Mouse (Mus musculus) hindbrain, embryonic 16.5 days (tissue): ENCODE results near the gene Gm26558. TPM values are rescaled to one million over a fixed set of nuclear protein-coding genes. Genes with fewer than 3 reads are reported as not detected.

Experiments
- ATAC-seq: fragments of 200-750 bp; cut with Nextera tagmentation; 2 replicates; pipeline ENCODE4 v1.8.0; 2017; ENCODE audit warnings: moderate TSS enrichment, moderate library complexity
- H3K27ac ChIP-seq: fragments of 300-500 bp; sonication (generic); 2 replicates; pipeline ENCODE4 v1.5.1; 2014; ENCODE audit warnings: low read depth, mild to moderate bottlenecking, control low read depth, low read length, moderate library complexity
- H3K27me3 ChIP-seq: fragments of 300-500 bp; sonication (generic); replicated peaks from 2 replicates; pipeline ENCODE4 v1.6.1; 2014; ENCODE audit warnings: low read length; ENCODE audit not compliant: control insufficient read depth, insufficient read depth
- H3K36me3 ChIP-seq: fragments of 300-500 bp; sonication (generic); 2 replicates; pipeline ENCODE4 v1.6.1; 2014; ENCODE audit warnings: mild to moderate bottlenecking, low read length, moderate library complexity, mixed read lengths; ENCODE audit not compliant: control insufficient read depth, insufficient read depth
- H3K4me1 ChIP-seq: fragments of 300-500 bp; sonication (generic); 2 replicates; pipeline ENCODE4 v1.6.1; 2014; ENCODE audit warnings: low read depth, low read length; ENCODE audit not compliant: control insufficient read depth, insufficient read depth
- H3K4me2 ChIP-seq: fragments of 300-500 bp; sonication (generic); 2 replicates; pipeline ENCODE4 v1.6.1; 2014; ENCODE audit warnings: mild to moderate bottlenecking, low read length, control low read depth, moderate library complexity
- H3K4me3 ChIP-seq: fragments of 300-500 bp; sonication (generic); 2 replicates; pipeline ENCODE4 v1.5.1; 2014; ENCODE audit warnings: mild to moderate bottlenecking, low read length, control low read depth, moderate library complexity
- H3K9ac ChIP-seq: fragments of 300-500 bp; sonication (generic); 2 replicates; pipeline ENCODE4 v1.6.1; 2014; ENCODE audit warnings: low read depth, mild to moderate bottlenecking, control low read depth, low read length, moderate library complexity
- H3K9me3 ChIP-seq: fragments of 300-500 bp; sonication (generic); 2 replicates; pipeline ENCODE4 v1.6.1; 2014; ENCODE audit warnings: mild to moderate bottlenecking, low read length, moderate library complexity; ENCODE audit not compliant: control insufficient read depth
- WGBS: fragments of 180-500 bp; shearing (Covaris S2); extraction: QIAGEN DNeasy Blood & Tissue Kit; methylation state at CpG from one replicate; pipeline ENCODE4 v1.1.7; 2014; 5-methylcytosine and 5-hydroxymethylcytosine counted together
- polyA plus RNA-seq: library from polyadenylated mRNA; unstranded; fragments of >200 nt; fragmentation: Nextera tagmentation; extraction: Ambion mirVana; gene quantifications from 2 replicates; pipeline ENCODE4 v1.2.1, GENCODE M21; 2015

Gene Gm26558
- polyA plus RNA-seq, 1 experiment from 2014 or later: 3.3 TPM

- Histone ChIP-seq H3K4me1 (no peaks in the 10 kb centered on the region; the same call in none of the 2 replicates), H3K27me3 (no peaks in the 10 kb centered on the region), H3K4me2 (no peak overlapping the region), H3K4me3 (no peak overlapping the region), H3K9me3 (no peaks in the 10 kb centered on the region), H3K27ac (no peak overlapping the region), H3K36me3 (no peaks in the 10 kb centered on the region), H3K9ac (no peak overlapping the region)
- ATAC-seq: no peak
- 75% methylated on average over 7 of the region's 7 CpGs for whole genome bisulfite sequencing
Observed at GRCm38 (mm10) chr2:70657083-70657482, 4.8 kb downstream of the Gm26558 start.

- no peaks in the 10 kb centered on the region for H3K27me3 ChIP-seq
- no peaks in the 10 kb centered on the region for H3K36me3 ChIP-seq
- H3K4me2 ChIP-seq: no peak overlapping the region
- no peaks in the 10 kb centered on the region for H3K4me1 ChIP-seq
- no peak for ATAC-seq
- WGBS: 72% methylated on average over 6 of the region's 6 CpGs
- no peak overlapping the region for H3K4me3 ChIP-seq
- H3K27ac ChIP-seq: no peak overlapping the region
- H3K9ac ChIP-seq: no peak overlapping the region
- H3K9me3 ChIP-seq: no peaks in the 10 kb centered on the region
Observed at GRCm38 (mm10) chr2:70651820-70652219, 10.1 kb downstream of the Gm26558 start.

- H3K9me3 ChIP-seq: no peaks in the 10 kb centered on the region
- no peak for ATAC-seq
- H3K4me2 ChIP-seq: no peak overlapping the region
- H3K4me1 ChIP-seq: no peaks in the 10 kb centered on the region
- no peaks in the 10 kb centered on the region for H3K36me3 ChIP-seq
- H3K9ac ChIP-seq: no peak overlapping the region
- H3K27ac ChIP-seq: no peak overlapping the region
- 91% methylated on average over 4 of the region's 4 CpGs for WGBS
- H3K27me3 ChIP-seq: no peaks in the 10 kb centered on the region
- no peak overlapping the region for H3K4me3 ChIP-seq
Observed at GRCm38 (mm10) chr2:70649471-70649870, 12.4 kb downstream of the Gm26558 start.

GRCm38 (mm10) chr2:70648271-70648670 is 13.6 kb downstream of the Gm26558 start:
- no peaks in the 10 kb centered on the region for H3K9me3 ChIP-seq
- H3K27me3 ChIP-seq: no peaks in the 10 kb centered on the region
- no peak overlapping the region for H3K4me2 ChIP-seq
- H3K36me3 ChIP-seq: no peaks in the 10 kb centered on the region
- H3K9ac ChIP-seq: no peak overlapping the region
- ATAC-seq: no peak
- peaks cover under 1% of the 10 kb centered on the region for H3K4me1 ChIP-seq
- no peak overlapping the region for H3K4me3 ChIP-seq
- WGBS: 87% methylated on average over 5 of the region's 5 CpGs
- H3K27ac ChIP-seq: no peak overlapping the region

GRCm38 (mm10) chr2:70647681-70648080 is 14.2 kb downstream of the Gm26558 start:
- 39% methylated on average over 4 of the region's 4 CpGs for WGBS
- H3K9ac ChIP-seq: no peak overlapping the region
- ATAC-seq: no peak
- H3K4me3 ChIP-seq: no peak overlapping the region
- peaks cover 7% of the 10 kb centered on the region for H3K4me1 ChIP-seq
- no peaks in the 10 kb centered on the region for H3K36me3 ChIP-seq
- no peaks in the 10 kb centered on the region for H3K9me3 ChIP-seq
- H3K4me2 ChIP-seq: no peak overlapping the region
- no peak overlapping the region for H3K27ac ChIP-seq
- H3K27me3 ChIP-seq: no peaks in the 10 kb centered on the region

GRCm38 (mm10) chr2:70645266-70645780 is 16.6 kb downstream of the Gm26558 start:
- H3K4me1 ChIP-seq: peaks cover 9% of the 10 kb centered on the region
- H3K9me3 ChIP-seq: no peaks in the 10 kb centered on the region
- H3K27me3 ChIP-seq: no peaks in the 10 kb centered on the region
- H3K4me3 ChIP-seq: no peak overlapping the region
- no peaks in the 10 kb centered on the region for H3K36me3 ChIP-seq
- H3K9ac ChIP-seq: no peak overlapping the region
- WGBS: 74% methylated on average over 6 of the region's 6 CpGs
- H3K4me2 ChIP-seq: no peak overlapping the region
- H3K27ac ChIP-seq: no peak overlapping the region
- ATAC-seq: no peak

- no peaks in the 10 kb centered on the region for H3K27me3 ChIP-seq
- H3K4me2 ChIP-seq: 0 out of 2 replicates have a peak overlapping the region, but pooled peaks have one; percentile 10
- WGBS: 34% methylated on average over 16 of the region's 16 CpGs
- H3K9ac ChIP-seq: no peak overlapping the region; the same call in 1 of the 2 replicates
- no peaks in the 10 kb centered on the region for H3K9me3 ChIP-seq
- H3K4me3 ChIP-seq: no peak overlapping the region
- H3K4me1 ChIP-seq: peaks cover 9% of the 10 kb centered on the region
- H3K36me3 ChIP-seq: no peaks in the 10 kb centered on the region
- ATAC-seq: no peak
- H3K27ac ChIP-seq: peak overlapping the region; percentile 44
Observed at GRCm38 (mm10) chr2:70642971-70643565, 18.8 kb downstream of the Gm26558 start.

- H3K4me3 ChIP-seq: no peak overlapping the region
- peaks cover 9% of the 10 kb centered on the region for H3K4me1 ChIP-seq
- no peak overlapping the region for H3K4me2 ChIP-seq
- no peaks in the 10 kb centered on the region for H3K36me3 ChIP-seq
- no peak for ATAC-seq
- no peak overlapping the region for H3K9ac ChIP-seq
- no peaks in the 10 kb centered on the region for H3K27me3 ChIP-seq
- no peak overlapping the region for H3K27ac ChIP-seq
- H3K9me3 ChIP-seq: no peaks in the 10 kb centered on the region
Observed at GRCm38 (mm10) chr2:70640968-70641367, 20.9 kb downstream of the Gm26558 start.

- no peak overlapping the region for H3K4me3 ChIP-seq
- no peak overlapping the region for H3K27ac ChIP-seq
- no peak overlapping the region for H3K9ac ChIP-seq
- H3K36me3 ChIP-seq: no peaks in the 10 kb centered on the region
- 86% methylated on average over 5 of the region's 5 CpGs for WGBS
- ATAC-seq: no peak
- peaks cover 8% of the 10 kb centered on the region for H3K4me1 ChIP-seq
- no peak overlapping the region for H3K4me2 ChIP-seq
- H3K27me3 ChIP-seq: no peaks in the 10 kb centered on the region
- H3K9me3 ChIP-seq: no peaks in the 10 kb centered on the region
Observed at GRCm38 (mm10) chr2:70634028-70634690, 27.7 kb downstream of the Gm26558 start.
